Mouse (Mus musculus) gastrocnemius, postnatal 14 days (tissue): ENCODE data around the gene Wnt5b. TPM values are rescaled to one million over a fixed set of nuclear protein-coding genes. Genes with fewer than 3 reads are reported as not detected.

Experiments
- DNase-seq: peaks from one replicate; pipeline ENCODE4 v3.0.0; 2021; ENCODE audit warnings: mixed read lengths
- intact Hi-C: fragments of 180-260 bp; cut with DNase I; formaldehyde crosslinking; loops from one replicate; pipeline ENCODE4 v1.15.1; 2025; ENCODE audit warnings: low total_unique reads
- total RNA-seq, 2 experiments: library from RNA; stranded (reverse); gene quantifications; 2 replicates each; pipeline ENCODE4 v1.2.3; 2021

The Wnt5b gene
- total RNA-seq, 2 experiments from 2014 or later: 0.93 to 2.4 TPM

DNA sequence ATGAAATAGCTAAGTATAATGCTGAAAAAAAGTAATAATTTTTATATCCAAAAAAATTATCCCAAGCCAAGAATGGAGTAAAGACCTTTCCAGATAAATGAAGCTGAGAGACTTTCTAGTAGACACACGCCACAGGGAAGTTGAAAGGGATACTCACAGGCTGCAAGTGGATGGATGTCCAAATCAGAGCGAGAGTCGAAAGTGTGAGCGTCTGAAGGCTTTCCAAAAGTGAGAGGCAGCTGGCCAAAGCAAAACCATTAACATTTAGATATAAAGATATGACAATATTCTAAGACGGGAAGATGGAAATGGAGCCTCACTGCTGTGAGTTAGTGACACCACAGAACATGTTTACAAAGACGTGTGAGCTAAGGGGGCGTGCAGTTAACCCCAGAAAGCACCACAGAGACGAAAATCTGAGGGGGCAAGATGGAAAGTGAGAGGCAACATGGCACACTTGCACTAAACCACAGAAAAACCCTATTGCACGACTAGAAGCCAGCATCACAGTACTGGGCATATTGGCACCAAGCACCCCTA, 10.9 kb downstream of the Wnt5b start:
- DNase-seq: no peak
- intact Hi-C loops: no loop called here

DNA sequence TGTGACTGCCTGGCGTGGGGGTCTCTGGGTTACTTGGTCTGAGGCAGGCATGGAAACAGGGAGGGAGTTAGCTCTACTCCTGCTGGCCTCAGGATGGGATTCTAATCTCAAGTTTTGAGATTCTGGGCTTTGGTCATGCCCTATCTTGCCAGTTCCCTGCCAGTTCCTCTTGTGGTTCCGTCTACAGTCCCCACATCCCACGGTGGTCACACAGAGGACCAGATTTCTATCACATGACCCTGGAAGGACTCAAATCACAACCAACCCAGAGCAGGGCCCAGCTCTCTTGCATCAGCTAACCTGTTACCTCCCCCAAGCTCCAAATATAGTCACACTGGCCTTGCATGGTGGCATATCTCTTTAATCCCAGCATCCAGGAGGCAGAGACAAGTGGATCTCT, 14.5 kb downstream of the Wnt5b start:
- intact Hi-C loops: no loop called here

GRCm38 (mm10) chr6:119526498-119526897, 17.6 kb downstream of the Wnt5b start:
- intact Hi-C loops: no loop called here
- no peak for DNase-seq

More for the DNA sequence above, 14.5 kb downstream of the Wnt5b start:
- DNase-seq: no peak

GRCm38 (mm10) chr6:119521931-119522391, 22.2 kb downstream of the Wnt5b start:
- intact Hi-C loops: no loop called here
- DNase-seq: no peak

DNA sequence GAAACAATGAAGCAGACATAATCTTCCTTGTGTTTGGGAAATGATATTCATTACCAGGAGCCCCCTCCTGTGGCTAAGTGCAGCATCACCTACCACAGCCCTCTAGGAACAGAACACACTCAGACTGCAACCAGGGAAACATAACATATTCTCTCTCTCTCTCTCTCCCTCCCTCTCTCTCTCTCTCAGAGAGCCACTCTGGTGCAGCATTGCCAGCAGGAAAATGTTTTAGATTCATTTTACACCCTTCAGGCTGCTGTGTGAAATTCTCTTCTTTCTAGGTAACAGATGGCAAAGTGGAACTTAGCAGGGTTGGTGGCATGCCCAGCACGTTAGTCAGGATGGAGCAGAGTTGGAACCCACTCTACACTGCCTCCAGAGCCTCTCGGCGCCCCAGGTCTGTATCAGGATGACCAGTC, 22.7 kb downstream of the Wnt5b start:
- DNase-seq: no peak
- intact Hi-C loops: no loop called here

DNA sequence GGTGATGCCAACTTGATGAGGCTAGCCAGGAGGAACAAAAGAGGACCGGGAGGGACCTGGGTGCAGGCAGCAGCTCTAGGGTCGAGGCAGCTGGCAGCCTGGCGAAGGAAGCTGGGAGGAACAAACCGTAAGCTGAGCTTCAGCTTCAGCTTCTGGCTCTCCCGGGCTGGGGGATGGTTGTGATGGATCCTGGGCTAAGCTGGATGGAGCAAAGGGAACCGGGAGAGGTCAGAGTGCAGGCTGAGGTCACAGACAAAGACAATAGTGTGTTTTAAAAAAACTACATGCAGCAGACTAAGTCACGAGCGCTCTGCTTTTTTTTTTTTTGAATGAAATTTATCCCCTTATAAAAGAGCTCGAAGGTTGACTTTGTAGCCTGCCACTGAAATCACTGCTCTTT, 23.4 kb downstream of the Wnt5b start:
- intact Hi-C loops: no loop called here
- DNase-seq: no peak

DNA sequence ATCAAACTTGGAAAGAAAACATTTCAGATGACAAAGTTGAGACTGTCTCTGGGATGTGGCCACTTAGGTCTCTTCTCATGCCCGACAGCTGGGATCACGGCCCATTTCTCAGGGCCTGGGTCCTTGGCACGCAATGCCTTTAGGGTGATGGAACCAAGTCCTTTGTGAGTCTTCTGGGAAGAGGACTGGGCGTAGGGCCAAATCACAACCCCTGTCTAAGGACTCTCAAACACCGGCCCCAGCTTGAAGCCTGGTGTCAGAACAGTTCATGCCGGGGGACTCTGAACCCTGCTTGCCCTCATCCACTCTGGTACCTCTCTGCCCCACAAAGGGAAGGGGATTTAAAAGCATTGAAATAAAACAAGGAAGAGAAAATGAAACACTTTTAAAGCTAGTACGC, 30.1 kb downstream of the Wnt5b start:
- intact Hi-C loops: no loop called here
- DNase-seq: no peak

DNA sequence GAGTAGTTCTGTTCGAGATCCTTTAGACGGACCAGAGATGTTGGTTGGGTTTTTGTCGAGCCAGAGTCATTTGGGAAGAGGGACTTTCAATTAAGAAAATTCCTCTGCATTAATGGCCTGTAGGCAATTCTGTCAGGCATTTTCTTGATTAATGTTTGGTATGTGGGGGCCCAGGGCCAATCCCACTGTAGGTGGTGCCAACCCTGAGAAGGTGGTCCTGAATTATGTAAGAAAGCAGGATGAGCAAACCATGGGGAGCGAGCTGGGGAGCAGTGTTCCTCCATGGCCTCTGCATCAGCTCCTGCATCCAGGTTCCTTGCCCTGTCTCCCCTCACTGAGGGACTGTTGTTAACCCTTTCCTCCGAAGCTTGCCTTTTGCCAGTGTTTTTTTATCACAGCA, 30.7 kb downstream of the Wnt5b start:
- no peak for DNase-seq
- intact Hi-C loops: no loop called here

DNA sequence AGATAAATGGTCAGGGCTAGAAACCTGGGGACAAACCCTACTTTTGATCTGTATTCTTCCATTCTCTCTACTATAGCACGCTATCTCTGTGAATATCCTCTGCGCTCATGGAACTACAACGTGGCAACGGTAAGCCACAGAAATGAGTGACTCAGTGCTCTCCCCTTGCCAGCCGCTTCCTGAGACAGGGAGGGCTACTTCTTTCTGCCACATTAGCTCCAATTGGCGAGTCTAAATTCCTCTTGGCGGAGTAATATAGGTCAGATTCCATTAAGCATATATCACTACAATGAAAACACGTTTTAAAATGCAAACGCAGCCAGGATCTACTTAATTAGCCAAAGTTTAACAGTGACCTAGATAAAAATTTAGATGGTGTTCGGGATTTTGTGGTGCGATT, 31.4 kb downstream of the Wnt5b start:
- no peak for DNase-seq

GRCm38 (mm10) chr6:119509437-119510037, 34.6 kb downstream of the Wnt5b start:
- intact Hi-C loops: no loop called here
- DNase-seq: no peak

More for the DNA sequence above, 31.4 kb downstream of the Wnt5b start:
- intact Hi-C loops: no loop called here

DNA sequence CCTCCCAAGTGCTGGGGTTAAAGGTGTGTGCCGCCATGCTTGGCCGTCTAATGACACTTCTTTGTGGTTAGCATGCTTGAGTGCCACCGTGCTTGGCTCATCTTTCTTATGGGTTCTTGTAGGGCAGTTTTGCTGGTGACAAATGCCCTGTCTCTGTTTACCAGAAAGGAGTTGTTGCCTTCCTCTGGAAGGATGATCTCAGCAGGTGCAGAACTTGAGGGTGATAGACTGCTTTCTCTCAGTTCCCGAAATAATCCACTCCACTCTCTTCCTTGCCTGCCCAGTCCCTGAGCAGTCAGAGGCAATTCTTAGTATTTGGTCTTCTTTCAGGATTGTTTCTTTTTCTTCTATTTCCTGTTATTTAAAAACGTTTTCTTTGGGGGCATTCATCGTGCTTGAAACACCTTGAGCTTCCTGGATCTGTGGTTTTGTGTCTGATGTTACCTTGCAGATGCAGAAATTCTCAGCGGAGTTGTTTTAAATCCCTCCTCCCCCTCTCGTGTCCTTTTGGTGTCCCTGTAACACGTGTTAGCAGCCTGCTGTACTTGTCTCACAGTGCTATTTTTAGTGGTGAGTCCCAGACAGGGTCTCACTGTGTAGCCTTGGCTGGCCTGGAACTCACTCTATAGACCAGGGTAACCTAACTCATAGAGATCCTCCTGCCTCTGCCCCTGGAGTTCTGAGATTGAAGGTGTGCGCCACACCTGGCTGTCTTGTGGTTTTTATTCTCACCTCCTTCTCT, 35.3 kb downstream of the Wnt5b start:
- intact Hi-C loops: no loop called here
- DNase-seq: no peak

DNA sequence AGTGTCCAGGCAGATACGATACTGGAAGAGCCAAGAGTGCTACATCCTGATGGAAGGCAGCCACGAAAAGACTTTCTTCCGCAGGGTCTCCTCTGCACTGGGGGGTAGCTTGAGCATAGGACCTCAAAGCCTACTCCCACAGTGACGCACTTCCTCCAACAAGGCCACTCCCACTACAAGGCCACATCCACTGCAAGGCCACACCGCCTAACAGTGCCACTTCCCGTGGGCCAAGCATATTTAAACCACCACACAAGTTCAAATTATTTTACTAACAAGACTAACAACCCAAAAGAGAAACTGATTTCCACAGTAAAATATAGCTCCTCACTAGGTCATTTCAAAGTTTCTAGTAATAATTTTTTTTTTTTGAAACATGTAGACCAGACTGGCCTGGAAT, 35.9 kb downstream of the Wnt5b start:
- intact Hi-C loops: no loop called here
- DNase-seq: no peak

DNA sequence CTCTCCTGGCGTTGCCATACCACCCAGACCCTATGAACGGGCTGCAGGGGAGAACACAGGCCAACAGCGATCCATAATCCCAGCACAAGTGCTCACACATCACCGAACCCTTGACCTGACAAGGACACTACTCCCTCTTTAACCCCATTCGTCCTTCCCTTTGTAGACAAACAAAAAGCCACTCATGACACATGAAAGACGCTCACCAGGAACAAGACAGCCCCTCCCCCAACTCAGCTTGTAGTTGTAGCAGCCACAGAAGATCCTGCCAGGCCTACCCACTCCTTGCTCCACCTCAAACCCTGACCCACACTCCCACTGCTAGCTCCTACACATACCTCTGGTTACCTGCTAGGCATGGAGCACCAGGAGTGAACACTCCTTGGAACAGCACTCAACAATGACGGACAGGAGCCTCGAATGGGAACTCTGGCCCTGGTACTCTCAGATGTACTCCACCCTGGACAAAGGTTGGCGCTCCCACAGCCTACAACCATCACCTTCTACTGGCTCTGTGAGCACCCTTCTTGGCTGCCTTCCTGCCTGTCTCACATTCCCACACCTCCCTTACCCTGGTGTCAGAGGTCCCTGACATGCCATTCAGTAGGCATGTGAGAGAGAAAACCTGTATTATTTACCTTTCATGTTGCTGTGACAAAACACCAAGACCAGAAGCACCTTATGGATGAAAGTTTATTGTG, 38.5 kb downstream of the Wnt5b start:
- intact Hi-C loops: no loop called here
- DNase-seq: no peak

- no peak for DNase-seq
- intact Hi-C loops: no loop called here
Measured at GRCm38 (mm10) chr6:119504756-119505155, 39.4 kb downstream of the Wnt5b start.

- intact Hi-C loops: no loop called here
Measured at GRCm38 (mm10) chr6:119502031-119502430, 42.1 kb downstream of the Wnt5b start.

GRCm38 (mm10) chr6:119500086-119500485, 44.1 kb downstream of the Wnt5b start:
- intact Hi-C loops: no loop called here
- DNase-seq: no peak

More at GRCm38 (mm10) chr6:119502031-119502430, 42.1 kb downstream of the Wnt5b start:
- no peak for DNase-seq

DNA sequence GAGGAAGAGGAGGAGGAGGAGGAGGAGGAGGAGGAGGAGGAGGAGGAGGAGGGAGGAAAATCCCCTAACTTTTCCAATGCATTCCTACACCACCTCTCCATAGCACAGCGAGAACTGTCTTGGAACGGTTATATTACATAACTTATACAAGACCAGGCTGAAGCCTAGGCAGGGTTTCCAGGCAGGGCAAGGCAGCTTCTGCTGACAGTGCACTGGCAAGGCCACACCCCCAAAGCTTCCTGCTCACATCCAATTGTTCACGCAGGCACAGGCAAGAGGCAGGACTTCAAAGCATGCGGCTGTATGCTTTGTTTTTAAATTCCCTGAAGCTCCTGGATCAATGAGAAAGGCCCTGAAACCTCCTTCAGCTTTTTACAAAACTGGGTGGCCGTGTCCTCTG, 44.9 kb downstream of the Wnt5b start:
- intact Hi-C loops: loop anchor here (10.0 kb wide), 2 partner anchors 186 to 696 kb away; no protein-coding TSS in a partner anchor
- peak; percentile 48 for DNase-seq

GRCm38 (mm10) chr6:119492630-119493014, 51.5 kb downstream of the Wnt5b start:
- intact Hi-C loops: loop anchor here (10.0 kb wide), 2 partner anchors 192 to 702 kb away; no protein-coding TSS in a partner anchor
- DNase-seq: no peak

DNA sequence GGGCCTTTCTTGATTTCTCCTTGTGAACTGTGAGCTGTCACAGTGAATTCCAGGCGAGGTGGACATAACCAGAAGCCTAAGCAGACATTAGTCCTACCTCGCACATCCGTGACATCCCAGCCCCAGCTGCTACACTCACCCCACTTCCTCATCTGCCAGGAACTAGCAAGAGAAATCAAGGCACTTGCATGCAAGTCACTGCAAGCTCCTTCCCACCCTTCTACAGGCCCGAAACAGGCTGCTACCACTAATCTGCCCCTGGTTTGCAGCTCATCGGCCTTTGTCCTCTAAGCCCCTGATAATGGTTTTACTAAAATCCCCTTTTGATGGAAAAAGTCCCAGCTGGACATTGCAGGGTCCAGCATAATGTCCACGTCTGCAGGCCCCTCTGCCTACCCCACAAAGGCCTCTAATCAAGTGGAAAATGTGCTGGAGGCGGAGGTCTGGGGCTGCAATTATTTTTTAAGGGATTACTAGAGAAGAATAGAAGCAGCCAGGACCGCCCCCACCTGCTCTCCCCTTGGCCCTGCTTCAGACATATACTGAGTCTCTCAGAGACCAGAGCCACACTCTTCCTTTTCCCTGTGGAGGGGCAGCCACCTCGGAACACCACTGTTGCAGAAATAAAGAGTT, 52.0 kb downstream of the Wnt5b start:
- intact Hi-C loops: loop anchor here (10.0 kb wide), 2 partner anchors 193 to 703 kb away; no protein-coding TSS in a partner anchor
- no peak for DNase-seq

GRCm38 (mm10) chr6:119491006-119491405, 53.1 kb downstream of the Wnt5b start:
- intact Hi-C loops: loop anchor here (10.0 kb wide), 2 partner anchors 194 to 704 kb away; no protein-coding TSS in a partner anchor
- DNase-seq: no peak
